In the genomic region with DNA sequence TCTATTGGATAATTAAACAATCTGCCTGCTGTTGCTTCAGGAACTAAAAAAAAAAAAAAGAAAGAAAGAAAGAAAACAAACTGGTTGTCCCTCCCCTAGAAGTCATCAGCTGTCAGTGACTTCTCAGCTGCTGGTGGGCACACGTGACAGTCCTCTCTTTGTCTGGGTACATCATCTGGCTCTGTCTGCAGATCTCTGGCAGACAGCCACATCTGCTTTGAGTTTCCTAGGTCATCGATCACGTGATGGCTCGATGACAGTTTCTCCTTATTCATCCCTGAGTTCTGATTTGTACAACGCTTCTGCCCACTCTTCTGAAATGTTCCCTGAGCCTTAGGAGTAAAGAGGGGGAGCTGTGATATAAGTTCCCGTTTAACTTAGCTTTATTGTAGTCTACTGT, we compare ENCODE assay signal across 21 mouse cellular contexts.
A peak's percentile ranks its signal among the peaks of the same experiment; 100 is the strongest.
DNase-seq lines count a peak whose midpoint lies in the region; ATAC-seq lines count a peak whose summit lies in the region.
"Had no signal": no experiment of that assay in that cellular context is flagged by ENCODE, and none has a peak within 500 bp of the region (broad histone marks: within the 10 kb centered on the region; RNA-seq: fewer than 3 reads in every experiment).

No protein-coding gene starts in this region.

- H3K27me3 ChIP-seq in forebrain, embryonic 14.5 days (replicated peaks; ENCODE audit: control insufficient read depth, insufficient read depth, low read length) = no peaks in the 10 kb centered on the region
- H3K27me3 ChIP-seq in forebrain, embryonic 12.5 days = no peaks in the 10 kb centered on the region
- no peaks in the 10 kb centered on the region for H3K27me3 ChIP-seq in neural tube, embryonic 15.5 days (replicated peaks)
- H3K27me3 ChIP-seq: liver, embryonic 12.5 days; lung, embryonic 15.5 days; midbrain, embryonic 15.5 days; neural tube, embryonic 12.5 days had no signal

- H3K9me3 ChIP-seq in forebrain, embryonic 14.5 days (replicated peaks; ENCODE audit: control insufficient read depth, low read length) = no peaks in the 10 kb centered on the region
- no peaks in the 10 kb centered on the region for H3K9me3 ChIP-seq in forebrain, embryonic 12.5 days
- H3K9me3 ChIP-seq in neural tube, embryonic 15.5 days (replicated peaks) = no peaks in the 10 kb centered on the region
- H3K9me3 ChIP-seq: G1E; liver, embryonic 12.5 days; lung, embryonic 15.5 days; midbrain, embryonic 15.5 days; neural tube, embryonic 12.5 days had no signal

- peak; percentile 6 for DNase-seq in forebrain, embryonic 14.5 days (ENCODE audit: low spot score)
- peak; percentile 25 for DNase-seq in neural tube, embryonic 10.5 days (ENCODE audit: extremely low spot score, low spot score)
- DNase-seq in embryo, embryonic 11.5 days (ENCODE audit: low read depth, low spot score) = peak; percentile 17
- DNase-seq in retina, postnatal 1 day = no peak
- DNase-seq in natural killer cell, adult 2 months (ENCODE audit: low spot score in 2 of 2) = no peak
- DNase-seq: cerebellum, postnatal 25 days; heart, postnatal 14 days; kidney, adult 9 months; layer of hippocampus, postnatal 36 days; right cerebral cortex, postnatal 25 days; thymus, postnatal 25 days had no signal

- H3K9ac ChIP-seq in forebrain, embryonic 14.5 days (ENCODE audit: low read length) = no peak overlapping the region
- H3K9ac ChIP-seq in forebrain, embryonic 12.5 days = no peak overlapping the region
- H3K9ac ChIP-seq in neural tube, embryonic 15.5 days (replicated peaks) = no peak overlapping the region
- H3K9ac ChIP-seq: liver, embryonic 12.5 days; lung, embryonic 15.5 days; midbrain, embryonic 15.5 days; neural tube, embryonic 12.5 days had no signal

- H3K4me1 ChIP-seq in forebrain, embryonic 14.5 days (ENCODE audit: control insufficient read depth, insufficient read depth, low read length) = no peaks in the 10 kb centered on the region
- H3K4me1 ChIP-seq in forebrain, embryonic 12.5 days = no peaks in the 10 kb centered on the region
- H3K4me1 ChIP-seq in neural tube, embryonic 15.5 days = no peaks in the 10 kb centered on the region
- H3K4me1 ChIP-seq: liver, embryonic 12.5 days; lung, embryonic 15.5 days; midbrain, embryonic 15.5 days; neural tube, embryonic 12.5 days had no signal

- ATAC-seq in forebrain, embryonic 14.5 days = no peak
- ATAC-seq in forebrain, embryonic 12.5 days (ENCODE audit: low FRiP score) = no peak
- no peak for ATAC-seq in neural tube, embryonic 15.5 days (ENCODE audit: low FRiP score)
- ATAC-seq: CD4-positive, CD25-positive, alpha-beta regulatory T cell, adult 4 months; inflammation-experienced regulatory T-cells, adult 6 months; liver, embryonic 12.5 days; midbrain, embryonic 15.5 days had no signal

- no peaks in the 10 kb centered on the region for H3K36me3 ChIP-seq in forebrain, embryonic 14.5 days (ENCODE audit: control insufficient read depth, insufficient read depth, low read length)
- H3K36me3 ChIP-seq in forebrain, embryonic 12.5 days (replicated peaks) = no peaks in the 10 kb centered on the region
- H3K36me3 ChIP-seq in neural tube, embryonic 15.5 days = no peaks in the 10 kb centered on the region
- H3K36me3 ChIP-seq: G1E; liver, embryonic 12.5 days; lung, embryonic 15.5 days; midbrain, embryonic 15.5 days; neural tube, embryonic 12.5 days had no signal

- H3K27ac ChIP-seq in forebrain, embryonic 14.5 days (ENCODE audit: low read depth, low read length) = no peak overlapping the region
- no peak overlapping the region for H3K27ac ChIP-seq in forebrain, embryonic 12.5 days
- no peak overlapping the region for H3K27ac ChIP-seq in neural tube, embryonic 15.5 days (replicated peaks)
- H3K27ac ChIP-seq: liver, embryonic 12.5 days; lung, embryonic 15.5 days; midbrain, embryonic 15.5 days; neural tube, embryonic 12.5 days had no signal

- WGBS in forebrain, embryonic 14.5 days = 85% methylated on average over 6 of the region's 6 CpGs
- WGBS in forebrain, embryonic 12.5 days = 77% methylated on average over 6 of the region's 6 CpGs
- WGBS in neural tube, embryonic 15.5 days = 77% methylated on average over 6 of the region's 6 CpGs

- H3K4me2 ChIP-seq in forebrain, embryonic 14.5 days (ENCODE audit: low read length) = no peak overlapping the region
- no peak overlapping the region for H3K4me2 ChIP-seq in forebrain, embryonic 12.5 days
- no peak overlapping the region for H3K4me2 ChIP-seq in neural tube, embryonic 15.5 days
- H3K4me2 ChIP-seq: heart, embryonic 11.5 days; liver, embryonic 12.5 days; lung, embryonic 15.5 days; midbrain, embryonic 15.5 days; neural tube, embryonic 12.5 days had no signal

- no peak overlapping the region for H3K4me3 ChIP-seq in forebrain, embryonic 14.5 days (ENCODE audit: low read depth, low read length)
- H3K4me3 ChIP-seq in forebrain, embryonic 12.5 days (replicated peaks) = no peak overlapping the region
- no peak overlapping the region for H3K4me3 ChIP-seq in neural tube, embryonic 15.5 days (replicated peaks)
- H3K4me3 ChIP-seq: liver, embryonic 12.5 days; lung, embryonic 15.5 days; midbrain, embryonic 15.5 days; neural tube, embryonic 12.5 days had no signal

Comparison
In these comparisons a context has a peak if more than half of its experiments do, and no peak if none do; other contexts are left out.
1. DNase-seq: peak in forebrain, embryonic 14.5 days (single experiment), neural tube, embryonic 10.5 days (single experiment) and embryo, embryonic 11.5 days (single experiment); none in retina, postnatal 1 day (single experiment) and natural killer cell, adult 2 months (0 of 2).